Mouse (Mus musculus) embryonic stem cell, embryonic (primary cell): ENCODE data around the gene Inpp5d.

ENCODE experiments used
- CTCF ChIA-PET, 4 experiments: fragments of 300-600 bp in 2 of 4; fragments of 350-600 bp in 2 of 4; sonication (Branson Sonifier 250); formaldehyde crosslinking; loops; one replicate each; lab custom pipeline; 2022; ENCODE audit warnings: inconsistent platforms in 2 of 4; lab: Charles Lee
- POLR2A ChIA-PET, 4 experiments: fragments of 300-600 bp in 2 of 4; fragments of 350-600 bp in 2 of 4; sonication (Branson Sonifier 250); formaldehyde crosslinking; loops; one replicate each; lab custom pipeline; 2022; ENCODE audit warnings: antibody characterized with exemption in 4 of 4, inconsistent platforms in 1 of 4; lab: Charles Lee

Inpp5d gene

GRCm38 (mm10) chr1:87704230-87704629, 84.1 kb downstream of the Inpp5d start:
- POLR2A ChIA-PET = interaction anchor here in 3 of 4 experiments (0.6 to 1.5 kb wide), 8 partner anchors 8 to 307 kb away, joined by 3 to 5 read pairs (median 4); no protein-coding TSS in a partner anchor
- CTCF ChIA-PET = no interaction called here

GRCm38 (mm10) chr1:87706361-87706760, 86.2 kb downstream of the Inpp5d start:
- ChIA-PET CTCF (no interaction called here), POLR2A (interaction anchor here in 2 of 4 experiments (0.8 to 5.9 kb wide), 10 partner anchors 9 to 64 kb away, joined by 3 to 52 read pairs (median 6); no protein-coding TSS in a partner anchor)

- POLR2A ChIA-PET = interaction anchor here in 3 of 4 experiments (1.1 to 6.4 kb wide), 5 partner anchors 10 to 24 kb away, joined by 3 to 57 read pairs (median 8); no protein-coding TSS in a partner anchor
Observed at GRCm38 (mm10) chr1:87709020-87709419, 88.9 kb downstream of the Inpp5d start.

GRCm38 (mm10) chr1:87709661-87710270, 89.7 kb downstream of the Inpp5d start:
- ChIA-PET CTCF (interaction anchor here in 1 of 4 experiments (1.2 kb wide), 1 partner anchor 11 kb away, joined by 3 read pairs; no protein-coding TSS in a partner anchor), POLR2A (interaction anchor here (0.7 to 6.4 kb wide), 11 partner anchors 9 to 54 kb away, joined by 3 to 57 read pairs (median 4); no protein-coding TSS in a partner anchor)

More at GRCm38 (mm10) chr1:87709020-87709419, 88.9 kb downstream of the Inpp5d start:
- CTCF ChIA-PET = interaction anchor here in 2 of 4 experiments (1.0 to 1.2 kb wide), 2 partner anchors 12 to 47 kb away, joined by 3 read pairs; partner anchors contain the start of gene Atg16l1 (in 1 of the 2)

- ChIA-PET POLR2A (interaction anchor here in 3 of 4 experiments (0.7 to 6.4 kb wide), 21 partner anchors 8 to 57 kb away, joined by 3 to 57 read pairs (median 5); partner anchors contain the start of gene Atg16l1 (in 1 of the 3)), CTCF (no interaction called here)
Observed at GRCm38 (mm10) chr1:87711938-87712613, 92.0 kb downstream of the Inpp5d start.

- CTCF ChIA-PET = no interaction called here
- POLR2A ChIA-PET = interaction anchor here in 3 of 4 experiments (0.7 to 6.4 kb wide), 15 partner anchors 9 to 57 kb away, joined by 3 to 57 read pairs (median 5); partner anchors contain the start of gene Atg16l1 (in 1 of the 3)
Observed at GRCm38 (mm10) chr1:87712614-87712971, 92.5 kb downstream of the Inpp5d start.

GRCm38 (mm10) chr1:87721382-87721781, 101.3 kb downstream of the Inpp5d start:
- ChIA-PET CTCF (interaction anchor here (0.6 to 1.3 kb wide), 7 partner anchors 12 to 203 kb away, joined by 3 to 9 read pairs (median 3); partner anchors contain the start of gene Atg16l1 (in 1 of the 4)), POLR2A (interaction anchor here (0.6 to 8.2 kb wide), 30 partner anchors 8 to 1377 kb away, joined by 3 to 57 read pairs (median 4); partner anchors contain the start of gene Atg16l1 (in 2 of the 4))

GRCm38 (mm10) chr1:87722081-87722480, 102.0 kb downstream of the Inpp5d start:
- POLR2A ChIA-PET = interaction anchor here (0.5 to 8.2 kb wide), 32 partner anchors 8 to 1392 kb away, joined by 3 to 57 read pairs (median 4); partner anchors contain the start of gene Atg16l1 (in 3 of the 4)
- CTCF ChIA-PET = interaction anchor here in 3 of 4 experiments (0.6 to 1.3 kb wide), 6 partner anchors 31 to 275 kb away, joined by 3 to 5 read pairs (median 3); partner anchors contain the start of gene Atg16l1 (in 1 of the 3)

GRCm38 (mm10) chr1:87723351-87723750, 103.2 kb downstream of the Inpp5d start:
- ChIA-PET POLR2A (interaction anchor here (0.6 to 8.2 kb wide), 20 partner anchors 10 to 263 kb away, joined by 3 to 57 read pairs (median 4); partner anchors contain the start of gene Atg16l1 (in 3 of the 4)), CTCF (interaction anchor here in 2 of 4 experiments (0.6 to 0.7 kb wide), 2 partner anchors 32 to 42 kb away, joined by 3 to 4 read pairs; partner anchors contain the start of gene Atg16l1 (in 1 of the 2))

GRCm38 (mm10) chr1:87729070-87729469, 109.0 kb downstream of the Inpp5d start:
- CTCF ChIA-PET = interaction anchor here in 1 of 4 experiments (1.2 kb wide), 1 partner anchor 33 kb away, joined by 3 read pairs; no protein-coding TSS in a partner anchor
- POLR2A ChIA-PET = interaction anchor here (0.6 to 3.4 kb wide), 29 partner anchors 7 to 1457 kb away, joined by 3 to 22 read pairs (median 4); partner anchors contain the start of gene Atg16l1 (in 3 of the 4)

- ChIA-PET POLR2A (interaction anchor here in 3 of 4 experiments (1.1 to 3.4 kb wide), 12 partner anchors 8 to 51 kb away, joined by 3 to 22 read pairs (median 8); partner anchors contain the start of gene Atg16l1 (in 3 of the 3)), CTCF (interaction anchor here in 1 of 4 experiments (1.2 kb wide), 1 partner anchor 34 kb away, joined by 3 read pairs; no protein-coding TSS in a partner anchor)
Observed at GRCm38 (mm10) chr1:87729850-87730249, 109.7 kb downstream of the Inpp5d start.

- ChIA-PET POLR2A (interaction anchor here in 3 of 4 experiments (1.1 to 3.4 kb wide), 10 partner anchors 8 to 49 kb away, joined by 3 to 21 read pairs (median 8); partner anchors contain the start of gene Atg16l1 (in 3 of the 3)), CTCF (interaction anchor here in 2 of 4 experiments (0.5 to 1.2 kb wide), 2 partner anchors 34 to 329 kb away, joined by 3 to 6 read pairs; no protein-coding TSS in a partner anchor)
Observed at GRCm38 (mm10) chr1:87730271-87730670, 110.2 kb downstream of the Inpp5d start.

GRCm38 (mm10) chr1:87733212-87733611, 113.1 kb downstream of the Inpp5d start:
- ChIA-PET POLR2A (interaction anchor here (0.7 to 2.1 kb wide), 7 partner anchors 8 to 31 kb away, joined by 3 to 14 read pairs (median 7); partner anchors contain the start of gene Atg16l1 (in 2 of the 4)), CTCF (no interaction called here)

GRCm38 (mm10) chr1:87734153-87734552, 114.0 kb downstream of the Inpp5d start:
- ChIA-PET POLR2A (interaction anchor here in 3 of 4 experiments (0.7 to 2.1 kb wide), 8 partner anchors 9 to 203 kb away, joined by 3 to 14 read pairs (median 6); partner anchors contain the start of gene Atg16l1 (in 3 of the 3)), CTCF (interaction anchor here in 1 of 4 experiments (0.6 kb wide), 1 partner anchor 166 kb away, joined by 4 read pairs; no protein-coding TSS in a partner anchor)

GRCm38 (mm10) chr1:87740584-87741290, 120.6 kb downstream of the Inpp5d start:
- ChIA-PET CTCF (no interaction called here), POLR2A (interaction anchor here in 3 of 4 experiments (0.8 to 2.2 kb wide), 7 partner anchors 8 to 23 kb away, joined by 3 to 9 read pairs (median 5); partner anchors contain the start of gene Atg16l1 (in 2 of the 3))

GRCm38 (mm10) chr1:87749360-87749973, 129.4 kb downstream of the Inpp5d start:
- CTCF ChIA-PET = interaction anchor here in 2 of 4 experiments (0.5 to 0.9 kb wide), 2 partner anchors 53 to 68 kb away, joined by 3 to 5 read pairs; no protein-coding TSS in a partner anchor
- POLR2A ChIA-PET = interaction anchor here in 3 of 4 experiments (0.5 to 2.5 kb wide), 5 partner anchors 9 to 1276 kb away, joined by 3 to 9 read pairs (median 4); no protein-coding TSS in a partner anchor
